Mouse (Mus musculus): ENCODE measurements around the gene Aloxe3.
A peak's percentile ranks its signal among the peaks of the same experiment; 100 is the strongest.

Gene Aloxe3

GRCm38 (mm10) chr11:69174722-69175121 is 49.0 kb downstream of the Aloxe3 start:
- no peak for DNase-seq (ENCODE audit: low read depth, low spot score)

DNA sequence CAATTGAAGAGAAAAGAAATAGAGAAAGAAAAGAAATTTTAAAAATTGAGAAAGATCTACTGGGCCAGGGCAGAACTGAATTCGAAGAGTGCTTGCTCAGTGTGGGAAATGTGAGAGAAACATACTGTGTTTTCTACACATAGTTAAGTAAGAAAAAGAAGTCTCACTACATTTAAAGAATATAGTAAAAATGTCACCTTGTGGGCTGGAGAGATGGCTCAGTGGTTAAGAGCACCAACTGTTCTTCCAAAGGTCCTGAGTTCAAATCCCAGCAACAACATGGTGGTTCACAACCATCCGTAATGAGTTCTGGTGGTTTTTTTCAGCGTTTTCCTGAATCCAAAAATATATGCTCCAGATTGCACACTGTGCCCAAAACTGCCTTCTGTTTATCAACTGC is 52.8 kb downstream of the Aloxe3 start:
- DNase-seq (ENCODE audit: low read depth, low spot score), result no peak

DNA sequence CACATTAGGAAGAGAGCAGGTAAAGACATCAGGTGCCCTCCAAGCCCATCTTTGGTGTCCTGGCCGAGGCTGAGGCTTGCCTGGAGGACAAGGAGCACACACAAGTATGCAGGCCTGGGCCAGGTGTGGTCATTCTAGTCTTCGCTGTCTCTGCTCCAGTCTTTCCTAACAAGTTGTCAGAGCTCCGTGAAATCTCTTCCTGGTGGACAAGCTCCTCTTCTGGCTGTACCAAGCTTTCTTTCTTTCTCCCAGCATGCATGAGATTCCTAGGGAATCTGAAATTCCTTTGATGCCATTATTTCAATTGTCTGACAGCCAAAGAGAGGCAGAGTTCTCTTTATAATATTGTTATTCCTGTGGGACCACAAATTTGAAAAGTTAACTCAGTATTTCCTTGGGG is 53.8 kb downstream of the Aloxe3 start:
- DNase-seq (ENCODE audit: low read depth, low spot score), result no peak

- DNase-seq (ENCODE audit: low read depth, low spot score), result no peak
Observed at GRCm38 (mm10) chr11:69180120-69180519, 54.4 kb downstream of the Aloxe3 start.

- no peak for DNase-seq (ENCODE audit: low read depth, low spot score)
Observed at GRCm38 (mm10) chr11:69185031-69185430, 59.3 kb downstream of the Aloxe3 start.

DNA sequence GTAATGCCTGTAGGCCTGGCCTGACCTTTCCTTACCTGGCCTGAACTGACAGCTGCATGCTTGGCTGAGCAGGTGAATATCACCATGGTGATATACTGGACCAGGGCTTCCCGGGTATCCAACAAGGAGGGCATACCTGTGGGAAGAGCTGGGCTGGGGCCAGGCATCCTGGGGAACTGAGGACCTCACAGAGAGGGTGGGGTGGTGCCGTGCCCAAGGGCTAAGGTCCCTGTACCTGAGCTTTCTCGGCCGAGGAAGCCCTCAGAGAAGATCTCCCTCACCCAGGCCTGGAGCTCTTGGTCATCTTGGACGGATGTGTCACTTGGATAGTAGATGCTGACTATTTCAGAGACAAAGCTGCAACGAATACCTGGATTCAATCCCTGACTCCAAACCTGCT is 60.2 kb downstream of the Aloxe3 start:
- no peak for DNase-seq (ENCODE audit: low read depth, low spot score)

DNA sequence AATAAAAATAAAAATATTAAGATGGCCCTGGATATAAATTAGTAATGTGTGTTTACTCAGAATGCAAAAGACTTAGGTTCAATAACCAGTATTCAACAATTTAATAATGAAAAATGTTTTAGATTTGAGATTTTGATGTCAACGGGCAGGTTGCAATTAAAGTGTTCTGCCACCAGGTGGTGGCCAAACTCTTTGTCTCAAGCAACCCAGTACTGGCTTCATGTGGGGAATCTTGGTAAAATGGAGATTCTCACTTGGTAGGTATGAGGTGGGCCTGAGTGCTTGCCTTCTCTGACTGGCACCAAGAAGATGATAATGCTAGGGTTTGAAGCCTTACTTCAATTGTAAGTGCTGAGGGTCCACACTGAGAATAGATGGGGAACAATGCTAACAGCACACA is 67.1 kb downstream of the Aloxe3 start:
- peak; percentile 47 for DNase-seq (ENCODE audit: low read depth, low spot score)

DNA sequence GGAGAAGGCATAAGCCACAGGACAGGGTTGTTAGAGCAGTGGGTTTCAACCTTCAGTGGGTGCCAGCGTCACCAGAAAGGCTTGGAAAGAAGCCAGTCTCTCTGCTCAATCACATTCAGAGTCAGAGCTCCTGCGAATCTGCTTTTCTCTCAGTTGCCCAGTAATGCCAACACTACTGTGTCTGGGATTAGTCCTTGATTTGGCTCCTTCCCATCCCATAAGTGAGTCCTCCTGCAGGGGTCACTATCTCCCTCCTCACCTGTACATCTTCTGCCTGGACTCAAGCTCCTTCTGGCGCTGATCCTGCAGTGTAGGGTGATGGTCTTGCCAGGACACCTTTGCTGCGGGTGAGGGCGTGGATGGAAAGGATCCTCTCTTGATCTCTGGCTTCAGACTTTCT is 71.1 kb downstream of the Aloxe3 start:
- peak; percentile 37 for DNase-seq (ENCODE audit: low read depth, low spot score)

DNA sequence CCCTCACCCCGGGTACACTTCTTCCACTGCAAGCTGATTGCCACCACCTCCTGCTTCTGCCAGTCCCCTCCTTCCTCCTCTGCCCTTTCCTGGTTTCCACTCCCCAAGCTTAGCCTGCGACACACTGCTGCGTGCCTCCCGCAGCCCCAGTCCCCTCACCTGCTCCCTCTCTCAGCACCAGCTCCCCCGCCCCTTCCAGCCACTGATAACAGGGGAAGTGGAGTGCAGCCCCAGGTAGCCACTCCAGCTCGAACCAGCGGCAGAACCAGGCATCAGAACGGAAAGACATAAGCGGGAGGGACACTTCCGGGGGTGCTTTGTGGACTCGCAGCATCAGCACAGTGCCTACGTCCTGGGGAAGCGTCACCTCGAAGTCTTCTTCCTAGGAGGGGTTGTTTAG is 71.5 kb downstream of the Aloxe3 start:
- no peak for DNase-seq (ENCODE audit: low read depth, low spot score)

GRCm38 (mm10) chr11:69197743-69198142 is 72.0 kb downstream of the Aloxe3 start, which contains the start of gene Alox8:
TSS of gene Alox8 (minus strand) at chr11:69197843.
- DNase-seq (ENCODE audit: low read depth, low spot score), result no peak

Measured in retina, postnatal 7 days (tissue).